Mouse (Mus musculus) limb, embryonic 11.5 days (tissue): ENCODE data around the gene Grik2. TPM values are rescaled to one million over a fixed set of nuclear protein-coding genes. Genes with fewer than 3 reads are reported as not detected.

ENCODE experiments used
- ATAC-seq: fragments of 200-750 bp; cut with Nextera tagmentation; 2 replicates; pipeline ENCODE4 v1.8.0; 2017; ENCODE audit warnings: low read depth; ENCODE audit not compliant: insufficient number of reproducible peaks, low FRiP score, low TSS enrichment
- DNase-seq: peaks from one replicate; pipeline ENCODE4 v3.0.0-alpha.2; 2015; ENCODE audit warnings: low spot score
- H3K27ac ChIP-seq: fragments of 300-500 bp; sonication (generic); replicated peaks from 2 replicates; pipeline ENCODE4 v1.5.1; 2014; ENCODE audit warnings: low read depth, mild to moderate bottlenecking, low read length
- H3K27me3 ChIP-seq: fragments of 300-500 bp; sonication (generic); 2 replicates; pipeline ENCODE4 v1.6.1; 2014; ENCODE audit warnings: mild to moderate bottlenecking, low read length, mixed read lengths; ENCODE audit not compliant: control insufficient read depth, insufficient read depth
- H3K36me3 ChIP-seq: fragments of 300-500 bp; sonication (generic); 2 replicates; pipeline ENCODE4 v1.6.1; 2014; ENCODE audit warnings: mild to moderate bottlenecking, low read length, moderate library complexity, mixed read lengths; ENCODE audit not compliant: control insufficient read depth, insufficient read depth
- H3K4me1 ChIP-seq: fragments of 300-500 bp; sonication (generic); 2 replicates; pipeline ENCODE4 v1.6.1; 2014; ENCODE audit warnings: low read length, mixed read lengths; ENCODE audit not compliant: control insufficient read depth, insufficient read depth
- H3K4me2 ChIP-seq: fragments of 300-500 bp; sonication (generic); 2 replicates; pipeline ENCODE4 v1.6.1; 2014; ENCODE audit warnings: low read depth, mild to moderate bottlenecking, moderate library complexity; ENCODE audit not compliant: severe bottlenecking
- H3K4me3 ChIP-seq: fragments of 300-500 bp; sonication (generic); 2 replicates; pipeline ENCODE4 v1.5.1; 2014; ENCODE audit warnings: low read depth, low read length
- H3K9ac ChIP-seq: fragments of 300-500 bp; sonication (generic); 2 replicates; pipeline ENCODE4 v1.6.1; 2014; ENCODE audit warnings: mild to moderate bottlenecking, low read length
- H3K9me3 ChIP-seq: fragments of 300-500 bp; sonication (generic); 2 replicates; pipeline ENCODE4 v1.6.1; 2016; ENCODE audit warnings: low read length; ENCODE audit not compliant: control insufficient read depth
- WGBS: fragments of 180-500 bp; shearing (Covaris S2); extraction: QIAGEN DNeasy Blood & Tissue Kit; methylation state at CpG from one replicate; pipeline ENCODE4 v1.1.7; 2014; 5-methylcytosine and 5-hydroxymethylcytosine counted together
- polyA plus RNA-seq: library from polyadenylated mRNA; unstranded; fragments of >200 nt; fragmentation: Nextera tagmentation; extraction: Ambion mirVana; gene quantifications from 2 replicates; pipeline ENCODE4 v1.2.1, GENCODE M21; 2014

Gene Grik2
- polyA plus RNA-seq, 1 experiment from 2014 or later: 0.99 TPM

DNA sequence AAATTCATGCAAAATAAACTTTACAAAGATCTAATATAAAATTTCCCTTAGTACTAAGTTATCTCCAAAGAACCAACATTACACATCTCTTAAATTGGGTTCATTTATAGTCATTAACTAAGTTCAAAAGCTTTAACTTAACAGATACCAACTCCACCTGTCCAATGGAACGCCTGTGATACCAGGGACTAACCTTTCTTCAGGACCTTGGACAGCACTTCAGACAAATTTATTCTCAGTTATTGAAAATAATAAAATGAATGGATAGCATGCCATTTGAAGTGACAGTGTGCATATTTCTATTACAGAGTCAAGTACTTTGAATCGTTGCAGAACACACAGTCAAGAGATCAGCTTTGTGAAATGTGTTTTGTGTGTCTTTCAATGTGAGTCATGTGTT lies 3.1 kb downstream of the Grik2 start:
- H3K4me3 ChIP-seq: no peak overlapping the region
- WGBS: 42% methylated on average over 2 of the region's 2 CpGs
- no peaks in the 10 kb centered on the region for H3K4me1 ChIP-seq
- H3K27me3 ChIP-seq: no peaks in the 10 kb centered on the region
- H3K36me3 ChIP-seq: no peaks in the 10 kb centered on the region
- no peaks in the 10 kb centered on the region for H3K9me3 ChIP-seq
- DNase-seq: no peak
- no peak overlapping the region for H3K9ac ChIP-seq
- no peak overlapping the region for H3K4me2 ChIP-seq
- no peak for ATAC-seq
- H3K27ac ChIP-seq: no peak overlapping the region

GRCm38 (mm10) chr10:49784831-49785230 lies 3.7 kb downstream of the Grik2 start:
- no peak overlapping the region for H3K27ac ChIP-seq
- no peaks in the 10 kb centered on the region for H3K9me3 ChIP-seq
- no peak overlapping the region for H3K4me2 ChIP-seq
- no peak overlapping the region for H3K9ac ChIP-seq
- no peak overlapping the region for H3K4me3 ChIP-seq
- DNase-seq: no peak
- H3K27me3 ChIP-seq: no peaks in the 10 kb centered on the region
- 14% methylated on average over 2 of the region's 2 CpGs for WGBS
- no peaks in the 10 kb centered on the region for H3K36me3 ChIP-seq
- no peak for ATAC-seq
- H3K4me1 ChIP-seq: no peaks in the 10 kb centered on the region

- no peaks in the 10 kb centered on the region for H3K9me3 ChIP-seq
- under 1% methylated on average over 44 of the region's 44 CpGs for WGBS
- H3K4me1 ChIP-seq: no peaks in the 10 kb centered on the region
- H3K36me3 ChIP-seq: no peaks in the 10 kb centered on the region
- H3K27ac ChIP-seq: no peak overlapping the region
- ATAC-seq: peak; percentile 57; the same call in 1 of the 2 replicates
- H3K4me3 ChIP-seq: peak overlapping the region; percentile 45
- peak overlapping the region; percentile 27 for H3K9ac ChIP-seq
- H3K4me2 ChIP-seq: peak overlapping the region; percentile 83
- peak; percentile 51 for DNase-seq
- H3K27me3 ChIP-seq: no peaks in the 10 kb centered on the region
These were observed 5.5 kb downstream of the Grik2 start for GRCm38 (mm10) chr10:49782741-49783691.

- no peak overlapping the region for H3K9ac ChIP-seq
- DNase-seq: no peak
These were observed 6.5 kb downstream of the Grik2 start for GRCm38 (mm10) chr10:49782061-49782460.

DNA sequence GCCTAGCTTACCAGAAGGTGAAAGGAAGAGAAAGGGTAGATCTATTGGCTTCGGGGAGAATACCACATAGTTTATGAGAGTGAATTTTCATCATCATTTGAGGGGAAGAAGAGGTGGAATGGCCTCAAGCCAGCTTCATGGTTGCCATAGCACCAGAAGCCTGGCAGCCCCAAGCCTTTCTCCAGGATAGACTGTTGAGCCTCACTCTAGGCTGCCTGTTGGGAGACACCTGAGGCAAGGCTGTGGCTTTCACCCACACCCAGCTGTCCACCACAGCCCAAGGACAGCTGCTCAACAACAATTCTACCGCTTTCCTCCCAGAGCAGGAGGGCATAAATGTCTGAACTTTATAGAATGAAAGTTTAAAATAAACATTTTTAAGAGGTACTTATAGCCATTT lies 8.1 kb downstream of the Grik2 start:
- H3K4me2 ChIP-seq: no peak overlapping the region
- WGBS: 78% methylated on average over 2 of the region's 2 CpGs
- H3K4me3 ChIP-seq: no peak overlapping the region
- no peaks in the 10 kb centered on the region for H3K4me1 ChIP-seq
- DNase-seq (no peak), ATAC-seq (no peak)
- H3K9me3 ChIP-seq: no peaks in the 10 kb centered on the region
- H3K36me3 ChIP-seq: no peaks in the 10 kb centered on the region
- H3K9ac ChIP-seq: no peak overlapping the region
- H3K27ac ChIP-seq: no peak overlapping the region
- no peaks in the 10 kb centered on the region for H3K27me3 ChIP-seq

More at GRCm38 (mm10) chr10:49782061-49782460, 6.5 kb downstream of the Grik2 start:
- peak overlapping the region; percentile 45 for H3K4me3 ChIP-seq
- 6% methylated on average over 7 of the region's 7 CpGs for WGBS
- H3K4me1 ChIP-seq: no peaks in the 10 kb centered on the region
- H3K36me3 ChIP-seq: no peaks in the 10 kb centered on the region
- H3K27ac ChIP-seq: no peak overlapping the region
- peak overlapping the region; percentile 83 for H3K4me2 ChIP-seq
- no peak for ATAC-seq
- H3K9me3 ChIP-seq: no peaks in the 10 kb centered on the region
- H3K27me3 ChIP-seq: no peaks in the 10 kb centered on the region

GRCm38 (mm10) chr10:49768897-49769296 lies 19.7 kb downstream of the Grik2 start:
- Histone ChIP-seq H3K4me2 (no peak overlapping the region), H3K4me3 (no peak overlapping the region), H3K9me3 (no peaks in the 10 kb centered on the region), H3K27me3 (no peaks in the 10 kb centered on the region), H3K4me1 (no peaks in the 10 kb centered on the region), H3K9ac (no peak overlapping the region), H3K36me3 (no peaks in the 10 kb centered on the region), H3K27ac (no peak overlapping the region)
- DNase-seq (no peak), ATAC-seq (no peak)

GRCm38 (mm10) chr10:49767556-49767955 lies 21.0 kb downstream of the Grik2 start:
- no peaks in the 10 kb centered on the region for H3K9me3 ChIP-seq
- H3K9ac ChIP-seq: no peak overlapping the region
- H3K4me3 ChIP-seq: no peak overlapping the region
- no peaks in the 10 kb centered on the region for H3K27me3 ChIP-seq
- no peak for ATAC-seq
- H3K4me2 ChIP-seq: no peak overlapping the region
- H3K27ac ChIP-seq: no peak overlapping the region
- H3K36me3 ChIP-seq: no peaks in the 10 kb centered on the region
- 64% methylated on average over 2 of the region's 2 CpGs for WGBS
- no peak for DNase-seq
- H3K4me1 ChIP-seq: no peaks in the 10 kb centered on the region

GRCm38 (mm10) chr10:49762607-49763006 lies 26.0 kb downstream of the Grik2 start:
- Histone ChIP-seq H3K4me2 (no peak overlapping the region), H3K27me3 (no peaks in the 10 kb centered on the region), H3K9ac (no peak overlapping the region), H3K9me3 (no peaks in the 10 kb centered on the region), H3K4me3 (no peak overlapping the region), H3K4me1 (no peaks in the 10 kb centered on the region), H3K36me3 (no peaks in the 10 kb centered on the region), H3K27ac (no peak overlapping the region)
- ATAC-seq (no peak), DNase-seq (no peak)
- 75% methylated on average over 2 of the region's 2 CpGs for WGBS
